In the genomic region with DNA sequence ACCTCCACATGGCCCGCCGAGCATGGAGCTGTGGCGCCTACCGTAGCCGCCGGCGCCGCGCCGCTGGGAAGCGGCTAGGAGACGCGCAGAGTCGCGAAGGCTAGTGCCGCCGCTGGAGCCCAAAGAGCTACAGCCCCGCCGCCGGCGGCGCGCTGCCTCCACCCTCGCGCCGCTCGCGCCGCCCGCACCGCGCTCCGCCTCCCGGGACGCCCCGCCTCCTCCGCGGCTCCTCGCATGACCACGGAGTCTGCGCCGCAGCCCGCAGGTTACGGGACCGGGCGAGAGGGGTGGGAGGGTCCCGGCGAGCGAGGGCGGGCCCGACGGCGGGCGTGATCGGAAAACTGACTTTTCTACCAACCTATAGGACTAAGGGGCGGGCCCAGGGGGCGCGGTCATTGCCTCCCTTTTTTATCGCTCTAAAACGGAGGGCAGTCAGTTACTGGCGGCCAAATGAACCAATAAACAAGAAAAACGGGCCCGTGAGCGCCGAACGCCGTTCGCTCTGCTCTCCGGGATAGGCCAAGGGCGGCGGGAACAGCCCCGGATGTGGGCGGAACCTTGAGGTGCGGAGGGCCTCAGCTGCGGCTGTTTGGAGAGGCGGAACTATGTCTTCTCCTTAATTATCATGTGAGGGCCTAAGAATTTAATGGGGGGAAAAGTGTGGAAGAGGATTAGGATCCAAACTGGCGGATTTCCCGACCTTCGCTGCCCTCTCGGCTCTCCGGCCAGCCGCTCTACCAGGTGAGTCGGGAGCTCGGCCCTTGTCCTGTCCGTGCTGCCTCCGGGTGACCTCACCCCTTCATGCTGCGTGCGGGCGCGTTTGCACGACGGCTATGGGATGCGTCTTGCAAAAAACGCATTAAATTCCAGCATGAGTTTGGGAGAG, we compare ENCODE assay signal across 8 mouse cellular contexts. TPM values are rescaled to one million over a fixed set of nuclear protein-coding genes. Genes with fewer than 3 reads are reported as not detected.
DNase-seq lines count a peak whose midpoint lies in the region; ATAC-seq and TF ChIP-seq lines count a peak whose summit lies in the region.

A gene (minus strand): TSS at position 210 of the 886 bp plus-strand sequence.
A gene (plus strand): TSS at position 277 of the 886 bp plus-strand sequence.

- peak within 1 kb of the TSS; percentile 98 for H3K4me3 ChIP-seq in bone marrow, adult 2 months (replicated peaks; ENCODE audit: control insufficient read depth, low read depth, low read length)
- H3K4me3 ChIP-seq in embryonic facial prominence, embryonic 15.5 days (replicated peaks): peak within 1 kb of the TSS; percentile 84
- peak within 1 kb of the TSS; percentile 79 for H3K4me3 ChIP-seq in limb, embryonic 14.5 days (replicated peaks; ENCODE audit: low read length)
- peak within 1 kb of the TSS; percentile 82 for H3K4me3 ChIP-seq in midbrain, postnatal 0 days (ENCODE audit: low read depth, low read length)

- ATAC-seq in embryonic facial prominence, embryonic 15.5 days (ENCODE audit: insufficient number of reproducible peaks, low FRiP score, low TSS enrichment, low read depth): peak; percentile 99
- ATAC-seq in limb, embryonic 14.5 days (ENCODE audit: low FRiP score, low read depth): peak; percentile 98
- ATAC-seq in midbrain, postnatal 0 days (ENCODE audit: low FRiP score): peak; percentile 99

- H3K9ac ChIP-seq in embryonic facial prominence, embryonic 15.5 days: peak within 1 kb of the TSS; percentile 78
- peak within 1 kb of the TSS; percentile 86 for H3K9ac ChIP-seq in limb, embryonic 14.5 days (ENCODE audit: low read depth, low read length, severe bottlenecking)
- H3K9ac ChIP-seq in midbrain, postnatal 0 days (replicated peaks; ENCODE audit: low read length, poor library complexity, severe bottlenecking): peak within 1 kb of the TSS; percentile 83

- TF ChIP-seq POLR2A in bone marrow, adult 2 months (IDR thresholded peaks at IDR 0.05; ENCODE audit: borderline replicate concordance, control insufficient read depth, low read depth, low read length): peak; percentile 94; the same call in 1 of the 2 replicates
- TF ChIP-seq POLR2A in limb, embryonic 14.5 days (IDR thresholded peaks at IDR 0.05; ENCODE audit: borderline replicate concordance, extremely low read depth, insufficient read depth, insufficient read length): peak; percentile 90; the same call in 1 of the 2 replicates

- H3K4me1 ChIP-seq in bone marrow, adult 2 months (ENCODE audit: control insufficient read depth, insufficient read depth, low read length): peaks cover 2% of the 10 kb centered on the region; the same call in 1 of the 2 replicates
- H3K4me1 ChIP-seq in embryonic facial prominence, embryonic 15.5 days: peaks cover 15% of the 10 kb centered on the region
- peaks cover 19% of the 10 kb centered on the region for H3K4me1 ChIP-seq in limb, embryonic 14.5 days (ENCODE audit: control insufficient read depth, insufficient read depth, low read length)
- peaks cover 10% of the 10 kb centered on the region for H3K4me1 ChIP-seq in midbrain, postnatal 0 days (ENCODE audit: insufficient read depth, low read length)

- H3K36me3 ChIP-seq in embryonic facial prominence, embryonic 15.5 days: peaks cover 5% of the 10 kb centered on the region; the same call in 1 of the 2 replicates
- 0 out of 2 replicates have a peak, but pooled peaks cover 4% of the 10 kb centered on the region for H3K36me3 ChIP-seq in limb, embryonic 14.5 days (ENCODE audit: control insufficient read depth, insufficient read depth, low read length)
- H3K36me3 ChIP-seq in midbrain, postnatal 0 days (ENCODE audit: insufficient read depth, low read length): 0 out of 2 replicates have a peak, but pooled peaks cover 2% of the 10 kb centered on the region

- no peaks in the 10 kb centered on the region for H3K27me3 ChIP-seq in embryonic facial prominence, embryonic 15.5 days
- H3K27me3 ChIP-seq in limb, embryonic 14.5 days (ENCODE audit: control insufficient read depth, insufficient read depth, low read length): no peaks in the 10 kb centered on the region
- H3K27me3 ChIP-seq in midbrain, postnatal 0 days (ENCODE audit: insufficient read depth, low read length): no peaks in the 10 kb centered on the region

- TF ChIP-seq CTCF in bone marrow, adult 2 months (IDR thresholded peaks at IDR 0.05; ENCODE audit: control insufficient read depth, insufficient read depth, low read length): no peak
- no peak for TF ChIP-seq CTCF in midbrain, postnatal 0 days (IDR thresholded peaks at IDR 0.05)

- H3K9me3 ChIP-seq in embryonic facial prominence, embryonic 15.5 days (replicated peaks): no peaks in the 10 kb centered on the region
- H3K9me3 ChIP-seq in limb, embryonic 14.5 days (ENCODE audit: control insufficient read depth, low read length): no peaks in the 10 kb centered on the region
- H3K9me3 ChIP-seq in midbrain, postnatal 0 days (ENCODE audit: low read length): no peaks in the 10 kb centered on the region

- WGBS in bone marrow, adult 2 months: under 1% methylated on average over 94 of the region's 94 CpGs
- WGBS in embryonic facial prominence, embryonic 15.5 days: under 1% methylated on average over 92 of the region's 94 CpGs
- WGBS in limb, embryonic 14.5 days: under 1% methylated on average over 71 of the region's 94 CpGs
- WGBS in midbrain, postnatal 0 days: under 1% methylated on average over 83 of the region's 94 CpGs

- peak within 1 kb of the TSS; percentile 60 for H3K4me2 ChIP-seq in embryonic facial prominence, embryonic 15.5 days (replicated peaks)
- H3K4me2 ChIP-seq in limb, embryonic 14.5 days (replicated peaks; ENCODE audit: low read depth, low read length, severe bottlenecking): peak within 1 kb of the TSS; percentile 74
- peak within 1 kb of the TSS; percentile 56 for H3K4me2 ChIP-seq in midbrain, postnatal 0 days (ENCODE audit: low read depth, low read length, poor library complexity, severe bottlenecking)

- peak within 1 kb of the TSS; percentile 97 for H3K27ac ChIP-seq in bone marrow, adult 2 months (ENCODE audit: control insufficient read depth, insufficient read depth, low read depth, low read length, poor library complexity)
- H3K27ac ChIP-seq in embryonic facial prominence, embryonic 15.5 days (replicated peaks): peak within 1 kb of the TSS; percentile 93
- peak within 1 kb of the TSS; percentile 88 for H3K27ac ChIP-seq in limb, embryonic 14.5 days (replicated peaks; ENCODE audit: low read depth, low read length)
- peak within 1 kb of the TSS; percentile 89 for H3K27ac ChIP-seq in midbrain, postnatal 0 days (ENCODE audit: low read depth, low read length)

- peak; percentile 99 for DNase-seq in 416B (ENCODE audit: low read depth)
- DNase-seq in heart, adult 8-10 months (ENCODE audit: low spot score): peak; percentile 98
- DNase-seq in kidney, adult 9 months: peak; percentile 99
- DNase-seq in limb, embryonic 14.5 days (ENCODE audit: low spot score): peak; percentile 100
- DNase-seq in midbrain, postnatal 0 days (ENCODE audit: low spot score): peak; percentile 100
- peak; percentile 98 for DNase-seq in spleen, postnatal 14 days (ENCODE audit: low spot score in 2 of 2)

RNA-seq across cellular contexts. Expression of the first gene that starts in this region (rescaled TPM):
- 4.6 and 4.7 TPM in 2 replicates for polyA plus RNA-seq in bone marrow, adult 2 months (2011; ENCODE audit: insufficient read depth, insufficient read length, low replicate concordance, missing spikeins)
- 15.3 and 16.5 TPM in 2 replicates for polyA plus RNA-seq in embryonic facial prominence, embryonic 15.5 days (2015; fragmentation: Nextera tagmentation; extraction: Ambion mirVana)
- total RNA-seq in heart, adult 8-10 months (2022): 10 to 100 TPM; 66.3 to 72.5 (median 69.6) TPM
- 8.4 and 8.6 TPM in 2 replicates for polyA plus RNA-seq in limb, embryonic 14.5 days (2012; rRNA removed)
- 14.9 and 15.5 TPM in 2 replicates for polyA plus RNA-seq in limb, embryonic 14.5 days (2014; fragmentation: Nextera tagmentation; extraction: Ambion mirVana)
- total RNA-seq in midbrain, postnatal 0 days (2014; rRNA removed): 20.2 and 42.6 TPM in 2 replicates
- polyA plus RNA-seq in midbrain, postnatal 0 days (2015; fragmentation: Nextera tagmentation; extraction: Ambion mirVana): 20.4 and 21.3 TPM in 2 replicates

RNA-seq across cellular contexts. Expression of the second gene that starts in this region (rescaled TPM):
- polyA plus RNA-seq in bone marrow, adult 2 months (2011; ENCODE audit: insufficient read depth, insufficient read length, low replicate concordance, missing spikeins): 14.6 and 15.1 TPM in 2 replicates
- 47.8 and 50.6 TPM in 2 replicates for polyA plus RNA-seq in embryonic facial prominence, embryonic 15.5 days (2015; fragmentation: Nextera tagmentation; extraction: Ambion mirVana)
- 10 to 100 TPM; 24.5 to 27.5 (median 25.7) TPM for total RNA-seq in heart, adult 8-10 months (2022)
- polyA plus RNA-seq in limb, embryonic 14.5 days (2012; rRNA removed): 24.1 and 36.2 TPM in 2 replicates
- 56.3 and 58.4 TPM in 2 replicates for polyA plus RNA-seq in limb, embryonic 14.5 days (2014; fragmentation: Nextera tagmentation; extraction: Ambion mirVana)
- total RNA-seq in midbrain, postnatal 0 days (2014; rRNA removed): 14.1 and 19.4 TPM in 2 replicates
- polyA plus RNA-seq in midbrain, postnatal 0 days (2015; fragmentation: Nextera tagmentation; extraction: Ambion mirVana): 70.7 and 72.0 TPM in 2 replicates

Comparison
In these comparisons a context has a peak if more than half of its experiments do, and no peak if none do; other contexts are left out.
1. Peak in every context shown above with its lines: DNase-seq, ATAC-seq, H3K4me3 ChIP-seq and H3K27ac ChIP-seq.